ENCODE assay signal across 10 mouse cellular contexts in genomic region chr2:30686359-30686758, GRCm38 (mm10).
DNase-seq lines count a peak whose midpoint lies in the region; ATAC-seq and TF ChIP-seq lines count a peak whose summit lies in the region.
"Had no signal": no experiment of that assay in that cellular context is flagged by ENCODE, and none has a peak within 500 bp of the region (broad histone marks: within the 10 kb centered on the region; RNA-seq: fewer than 3 reads in every experiment).

No protein-coding gene starts in this region.

- no peaks in the 10 kb centered on the region for H3K9me3 ChIP-seq in heart, embryonic 13.5 days
- H3K9me3 ChIP-seq in neural tube, embryonic 11.5 days (ENCODE audit: control insufficient read depth, low read length) = no peaks in the 10 kb centered on the region
- no peaks in the 10 kb centered on the region for H3K9me3 ChIP-seq in liver, postnatal 0 days (ENCODE audit: low read length)

- H3K4me1 ChIP-seq in heart, embryonic 13.5 days = peaks cover 65% of the 10 kb centered on the region
- H3K4me1 ChIP-seq in neural tube, embryonic 11.5 days (ENCODE audit: control insufficient read depth, insufficient read depth, low read length) = peaks cover 19% of the 10 kb centered on the region
- H3K4me1 ChIP-seq in liver, postnatal 0 days (ENCODE audit: insufficient read depth) = peaks cover 14% of the 10 kb centered on the region

- TF ChIP-seq EP300 in liver, postnatal 0 days (IDR thresholded peaks at IDR 0.05; ENCODE audit: low read depth) = no peak

- H3K27ac ChIP-seq in heart, embryonic 13.5 days (replicated peaks) = peak overlapping the region; percentile 91
- H3K27ac ChIP-seq in neural tube, embryonic 11.5 days (ENCODE audit: low read depth, low read length) = peak overlapping the region; percentile 10; the same call in 1 of the 2 replicates
- 0 out of 2 replicates have a peak overlapping the region, but pooled peaks have one; percentile 16 for H3K27ac ChIP-seq in liver, postnatal 0 days (ENCODE audit: low read depth)

- TF ChIP-seq CTCF in liver, postnatal 0 days (IDR thresholded peaks at IDR 0.05; ENCODE audit: low read depth) = no peak

- ATAC-seq in heart, embryonic 13.5 days (ENCODE audit: extremely low read depth, insufficient number of reproducible peaks, low FRiP score, low TSS enrichment) = no peak
- no peak for ATAC-seq in neural tube, embryonic 11.5 days (ENCODE audit: insufficient read depth, low FRiP score, low TSS enrichment)
- no peak for ATAC-seq in liver, postnatal 0 days

- no peak for DNase-seq in heart, adult 9 months (ENCODE audit: low spot score in 2 of 2)
- DNase-seq in neural tube, embryonic 11.5 days (ENCODE audit: low spot score) = no peak
- DNase-seq in neural tube, embryonic 10.5 days (ENCODE audit: extremely low spot score, low spot score) = no peak
- DNase-seq in liver, postnatal 0 days = no peak
- no peak for DNase-seq in c-Kit-positive CD71-positive TER-119-positive erythroid progenitor cells, embryonic 14.5 days (ENCODE audit: low spot score)
- no peak for DNase-seq in layer of hippocampus, adult 11-12 months (ENCODE audit: low spot score)
- no peak for DNase-seq in ovary, adult 18-20 months (ENCODE audit: low spot score)
- DNase-seq: cerebellum, adult 11-12 months; lung, postnatal 10 days had no signal

- no peak overlapping the region for H3K4me2 ChIP-seq in heart, embryonic 13.5 days
- H3K4me2 ChIP-seq in neural tube, embryonic 11.5 days (ENCODE audit: low read depth) = no peak overlapping the region
- no peak overlapping the region for H3K4me2 ChIP-seq in liver, postnatal 0 days (ENCODE audit: low read depth, low read length)

- H3K4me3 ChIP-seq in heart, embryonic 13.5 days = no peak overlapping the region
- H3K4me3 ChIP-seq in neural tube, embryonic 11.5 days (ENCODE audit: low read depth, low read length) = no peak overlapping the region
- H3K4me3 ChIP-seq in liver, postnatal 0 days (ENCODE audit: low read depth, low read length) = no peak overlapping the region

- 78% methylated on average over 6 of the region's 6 CpGs for WGBS in heart, embryonic 13.5 days
- WGBS in neural tube, embryonic 11.5 days = 77% methylated on average over 6 of the region's 6 CpGs
- WGBS in liver, postnatal 0 days (ENCODE audit: insufficient replicate concordance) = 85% methylated on average over 6 of the region's 6 CpGs

- no peaks in the 10 kb centered on the region for H3K27me3 ChIP-seq in heart, embryonic 13.5 days (replicated peaks)
- H3K27me3 ChIP-seq in neural tube, embryonic 11.5 days (ENCODE audit: control insufficient read depth, insufficient read depth, low read length) = no peaks in the 10 kb centered on the region
- H3K27me3 ChIP-seq in liver, postnatal 0 days (ENCODE audit: insufficient read depth, low read length) = no peaks in the 10 kb centered on the region

- no peaks in the 10 kb centered on the region for H3K36me3 ChIP-seq in heart, embryonic 13.5 days
- no peaks in the 10 kb centered on the region for H3K36me3 ChIP-seq in neural tube, embryonic 11.5 days (ENCODE audit: control insufficient read depth, insufficient read depth, low read length)
- no peaks in the 10 kb centered on the region for H3K36me3 ChIP-seq in liver, postnatal 0 days (replicated peaks; ENCODE audit: insufficient read depth, low read length)

- H3K9ac ChIP-seq in heart, embryonic 13.5 days = peak overlapping the region; percentile 61
- no peak overlapping the region for H3K9ac ChIP-seq in neural tube, embryonic 11.5 days (ENCODE audit: low read length)
- H3K9ac ChIP-seq in liver, postnatal 0 days (replicated peaks) = no peak overlapping the region

Comparison
In these comparisons a context has a peak if more than half of its experiments do, and no peak if none do; other contexts are left out.
1. H3K27ac ChIP-seq: peak in every context shown above with its lines; median percentile 91 in heart, embryonic 13.5 days; 16 in liver, postnatal 0 days; 10 in neural tube, embryonic 11.5 days.